Mouse (Mus musculus) erythroblast, embryonic 14.5 days (primary cell): ENCODE measurements around the gene Lpo. TPM values are rescaled to one million over a fixed set of nuclear protein-coding genes. Genes with fewer than 3 reads are reported as not detected.

Experiments used
- H3K27me3 ChIP-seq: 2 replicates; pipeline ENCODE4 v1.6.1; 2012; ENCODE audit warnings: inconsistent platforms; ENCODE audit not compliant: control insufficient read depth
- H3K36me3 ChIP-seq: 2 replicates; pipeline ENCODE4 v1.6.1; 2012; ENCODE audit warnings: mild to moderate bottlenecking, inconsistent platforms; ENCODE audit not compliant: control insufficient read depth
- H3K4me1 ChIP-seq: 2 replicates; pipeline ENCODE4 v1.6.1; 2012; ENCODE audit warnings: inconsistent platforms; ENCODE audit not compliant: control insufficient read depth
- H3K4me3 ChIP-seq: replicated peaks from 2 replicates; pipeline ENCODE3; 2012; ENCODE audit warnings: moderate library complexity, mild to moderate bottlenecking, inconsistent platforms
- H3K9me3 ChIP-seq: 2 replicates; pipeline ENCODE4 v1.6.1; 2012; ENCODE audit warnings: low read length, inconsistent platforms, mixed read lengths; ENCODE audit not compliant: control insufficient read depth
- GATA1 ChIP-seq: IDR thresholded peaks from 2 replicates; pipeline ENCODE4 v1.6.1; 2012; ENCODE audit warnings: low read length, inconsistent platforms, mixed read lengths
- TAL1 ChIP-seq: IDR thresholded peaks from 3 replicates; pipeline ENCODE4 v1.6.1; 2012; ENCODE audit warnings: low read length, inconsistent platforms, mixed read lengths
- polyA plus RNA-seq: library from polyadenylated mRNA; stranded (reverse); fragments of >175 nt; gene quantifications from 2 replicates; pipeline ENCODE4 v1.2.3, GENCODE M21; 2012

Lpo gene
- polyA plus RNA-seq, 1 experiment: not detected

DNA sequence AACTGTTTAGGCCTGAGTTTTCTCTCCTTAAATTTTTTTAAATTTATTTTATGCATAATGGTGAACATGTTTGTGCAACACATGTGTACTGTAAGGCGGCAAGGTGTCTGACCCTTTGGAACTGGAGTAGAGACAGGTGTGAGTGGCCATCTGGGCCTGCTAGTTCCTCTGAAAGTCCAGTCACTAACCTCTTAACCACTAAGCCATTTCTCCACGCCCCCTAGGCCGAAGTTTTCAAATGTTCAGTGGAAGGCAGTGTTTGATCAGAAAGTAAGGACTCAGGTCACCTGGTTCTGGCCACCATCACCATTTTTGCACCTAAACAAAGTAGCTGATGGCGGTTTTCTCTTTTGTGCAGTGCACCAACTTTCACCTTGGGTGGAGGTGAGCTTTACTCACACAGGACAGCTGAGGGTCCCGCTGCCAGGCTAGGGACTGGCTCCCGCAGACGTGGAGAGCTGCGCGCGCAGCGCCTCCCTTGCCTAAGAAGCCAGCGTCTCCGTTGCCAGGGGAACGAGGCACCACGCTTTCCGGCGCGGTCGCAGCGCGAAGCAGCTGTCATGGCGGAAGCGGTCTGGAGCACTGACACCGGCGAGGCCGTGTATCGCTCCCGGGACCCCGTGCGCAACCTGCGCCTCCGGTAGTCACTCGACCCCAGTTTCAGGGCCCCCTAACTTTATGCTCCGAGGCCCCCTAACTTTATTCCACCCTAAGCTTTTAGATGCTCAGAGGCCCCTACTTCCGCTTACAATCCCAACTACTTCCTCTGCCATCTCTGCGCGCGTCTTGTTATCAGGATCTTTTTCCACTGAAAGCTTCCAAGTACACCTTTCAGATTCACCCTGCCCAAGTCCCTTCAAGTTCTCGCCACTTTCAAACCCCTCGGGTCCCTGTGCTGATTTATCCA is 24.9 kb upstream of the Lpo start, which contains the start of gene Mks1:
TSS of gene Mks1 (plus strand) at position 526 of the 907 bp plus-strand sequence.
- TF ChIP-seq GATA1 (no peak), TAL1 (no peak)
- H3K4me3 ChIP-seq: peak within 1 kb of the TSS; percentile 71
- no peaks in the 10 kb centered on the region for H3K9me3 ChIP-seq
- no peaks in the 10 kb centered on the region for H3K27me3 ChIP-seq
- H3K4me1 ChIP-seq: peaks cover 12% of the 10 kb centered on the region
- no peaks in the 10 kb centered on the region for H3K36me3 ChIP-seq

DNA sequence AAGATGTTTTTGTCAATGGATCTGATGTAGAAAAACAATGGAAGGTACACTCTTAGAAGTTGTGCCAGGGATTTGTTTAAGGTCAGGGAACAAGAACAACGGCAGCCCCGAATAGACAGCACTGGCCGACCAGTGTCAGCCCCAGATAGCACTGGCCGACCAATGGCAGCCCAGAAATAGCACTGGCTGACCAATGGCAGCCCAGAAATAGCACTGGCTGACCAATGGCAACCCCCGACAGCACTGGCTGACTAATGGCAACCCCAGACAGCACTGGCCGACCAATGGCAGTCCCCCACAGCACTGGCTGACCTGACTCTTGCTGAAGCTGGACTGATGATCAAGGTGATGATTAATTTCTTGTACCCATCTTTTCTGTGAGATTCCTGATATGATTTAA is 19.8 kb upstream of the Lpo start:
- Histone ChIP-seq H3K27me3 (no peaks in the 10 kb centered on the region), H3K9me3 (no peaks in the 10 kb centered on the region), H3K4me1 (peaks cover 3% of the 10 kb centered on the region), H3K4me3 (no peak overlapping the region), H3K36me3 (no peaks in the 10 kb centered on the region)
- TF ChIP-seq TAL1 (no peak), GATA1 (no peak)

DNA sequence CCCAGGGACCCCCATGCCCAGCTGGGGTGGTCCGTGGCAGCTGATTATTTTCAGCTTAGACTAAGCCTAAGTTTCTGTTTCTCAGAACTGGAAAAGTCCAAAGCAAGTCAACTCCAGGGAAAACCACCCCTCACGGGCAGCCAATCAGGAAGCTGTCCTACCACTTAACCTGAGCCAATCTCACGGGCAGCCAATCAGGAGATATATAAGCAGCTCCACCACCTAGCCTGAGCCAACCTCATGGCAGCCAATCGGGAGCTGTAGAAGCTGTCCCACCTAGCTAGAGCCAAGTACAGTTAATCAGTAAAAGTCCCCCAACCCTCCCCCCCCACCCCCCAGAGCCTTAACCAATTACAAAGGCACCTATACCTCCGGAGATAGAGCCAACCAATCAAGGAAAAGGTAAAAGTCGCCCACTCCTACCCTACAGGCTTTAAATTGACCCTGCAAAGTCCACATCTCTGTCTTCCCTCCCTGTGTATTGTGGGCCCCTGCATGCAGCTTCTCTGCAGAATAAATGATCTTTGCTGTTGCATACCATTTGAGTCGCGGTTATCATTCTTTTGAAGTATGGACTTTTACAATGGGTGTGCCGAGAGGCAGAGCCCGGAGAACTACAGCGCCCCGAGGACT is 19.0 kb upstream of the Lpo start:
- H3K4me3 ChIP-seq: no peak overlapping the region
- no peaks in the 10 kb centered on the region for H3K4me1 ChIP-seq
- no peaks in the 10 kb centered on the region for H3K27me3 ChIP-seq
- no peaks in the 10 kb centered on the region for H3K9me3 ChIP-seq
- no peaks in the 10 kb centered on the region for H3K36me3 ChIP-seq
- TF ChIP-seq TAL1 (no peak), GATA1 (no peak)

DNA sequence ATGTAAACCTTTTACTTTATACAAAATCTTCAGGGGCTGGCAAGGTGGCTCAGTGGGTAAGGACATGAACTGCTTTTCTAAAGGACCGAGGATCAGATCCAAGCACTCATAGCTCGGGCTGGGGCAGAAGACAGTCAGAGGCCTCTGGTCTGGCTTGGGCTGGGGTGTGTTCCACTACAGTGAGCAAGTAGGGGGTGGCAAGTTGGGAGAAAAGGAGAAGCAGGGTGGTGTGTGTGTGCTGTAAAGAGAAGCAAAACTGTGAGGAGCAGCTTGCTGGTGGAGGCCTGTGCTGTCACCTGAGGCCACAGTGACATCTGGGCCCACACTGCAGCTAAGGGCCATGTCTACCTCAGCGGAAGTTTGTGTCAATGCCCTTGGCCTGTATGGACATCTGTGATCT is 13.3 kb upstream of the Lpo start:
- Histone ChIP-seq H3K9me3 (no peaks in the 10 kb centered on the region), H3K4me3 (no peak overlapping the region), H3K27me3 (no peaks in the 10 kb centered on the region), H3K36me3 (no peaks in the 10 kb centered on the region), H3K4me1 (no peaks in the 10 kb centered on the region)
- TF ChIP-seq TAL1 (no peak), GATA1 (no peak)

DNA sequence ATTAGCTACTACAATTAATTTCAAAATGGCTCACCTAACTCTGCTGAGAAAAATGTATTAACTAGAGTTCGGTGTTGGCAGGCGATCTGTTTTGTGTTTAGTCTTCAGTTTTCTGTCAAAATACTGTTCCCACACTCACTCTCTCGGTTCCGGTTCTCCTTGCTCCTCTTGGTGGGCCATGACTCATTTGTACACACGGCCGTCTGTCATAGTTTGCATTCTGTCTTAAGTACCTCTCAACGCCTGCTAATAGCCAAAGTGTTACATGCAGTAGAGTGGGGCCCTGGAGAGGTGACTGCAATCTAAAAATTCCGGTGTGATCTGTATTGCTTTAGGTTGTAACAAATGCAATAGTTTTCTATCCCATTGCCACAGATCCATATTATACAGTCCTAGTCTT is 12.6 kb upstream of the Lpo start:
- Histone ChIP-seq H3K4me1 (no peaks in the 10 kb centered on the region), H3K4me3 (no peak overlapping the region), H3K36me3 (no peaks in the 10 kb centered on the region), H3K27me3 (no peaks in the 10 kb centered on the region), H3K9me3 (no peaks in the 10 kb centered on the region)
- TF ChIP-seq TAL1: no peak
- no peak for TF ChIP-seq GATA1

DNA sequence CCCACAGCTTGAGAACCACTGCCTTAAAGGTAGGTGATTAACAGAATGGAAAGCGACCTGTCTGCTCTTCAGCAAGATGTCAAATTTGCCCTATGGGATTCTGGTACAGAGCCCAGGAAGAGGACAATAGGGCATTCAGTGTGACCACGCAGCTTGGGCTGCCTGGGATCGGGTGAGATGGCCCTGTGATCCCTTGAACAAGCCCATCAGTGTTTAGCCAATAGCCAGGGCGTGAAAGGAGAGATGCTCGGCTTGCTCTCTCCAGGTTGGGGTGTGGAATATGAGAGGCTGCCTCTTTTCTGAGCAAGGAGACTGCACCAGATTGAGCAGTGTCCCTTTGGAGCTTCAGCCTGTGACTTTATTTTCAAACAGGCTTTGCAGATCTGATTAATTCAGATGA is 6.6 kb downstream of the Lpo start:
- H3K4me3 ChIP-seq: no peak overlapping the region
- no peaks in the 10 kb centered on the region for H3K36me3 ChIP-seq
- H3K4me1 ChIP-seq: no peaks in the 10 kb centered on the region; the same call in 1 of the 2 replicates
- H3K27me3 ChIP-seq: peaks cover 10% of the 10 kb centered on the region
- TF ChIP-seq TAL1 (no peak), GATA1 (no peak)
- no peaks in the 10 kb centered on the region for H3K9me3 ChIP-seq

DNA sequence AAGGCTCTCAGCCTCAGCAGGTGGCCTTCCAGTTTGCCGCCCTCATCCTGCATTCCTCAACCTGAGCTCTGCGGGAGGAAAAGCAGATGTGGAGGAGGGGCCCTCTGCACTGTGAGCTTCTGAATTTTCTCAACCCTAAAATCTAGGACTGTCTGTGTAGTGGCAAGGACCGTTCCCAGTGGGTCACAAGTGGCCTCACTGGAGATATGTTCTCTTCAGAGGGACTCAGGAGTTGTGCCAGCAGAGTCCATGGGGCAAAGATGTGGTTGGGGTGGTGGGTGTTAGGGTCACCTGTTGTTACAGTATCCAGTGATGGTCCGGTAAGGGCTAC is 10.7 kb downstream of the Lpo start:
- no peak for TF ChIP-seq TAL1
- no peak for TF ChIP-seq GATA1
- Histone ChIP-seq H3K4me3 (no peak overlapping the region), H3K9me3 (no peaks in the 10 kb centered on the region), H3K36me3 (no peaks in the 10 kb centered on the region), H3K27me3 (peaks cover 8% of the 10 kb centered on the region), H3K4me1 (no peaks in the 10 kb centered on the region; the same call in 1 of the 2 replicates)

DNA sequence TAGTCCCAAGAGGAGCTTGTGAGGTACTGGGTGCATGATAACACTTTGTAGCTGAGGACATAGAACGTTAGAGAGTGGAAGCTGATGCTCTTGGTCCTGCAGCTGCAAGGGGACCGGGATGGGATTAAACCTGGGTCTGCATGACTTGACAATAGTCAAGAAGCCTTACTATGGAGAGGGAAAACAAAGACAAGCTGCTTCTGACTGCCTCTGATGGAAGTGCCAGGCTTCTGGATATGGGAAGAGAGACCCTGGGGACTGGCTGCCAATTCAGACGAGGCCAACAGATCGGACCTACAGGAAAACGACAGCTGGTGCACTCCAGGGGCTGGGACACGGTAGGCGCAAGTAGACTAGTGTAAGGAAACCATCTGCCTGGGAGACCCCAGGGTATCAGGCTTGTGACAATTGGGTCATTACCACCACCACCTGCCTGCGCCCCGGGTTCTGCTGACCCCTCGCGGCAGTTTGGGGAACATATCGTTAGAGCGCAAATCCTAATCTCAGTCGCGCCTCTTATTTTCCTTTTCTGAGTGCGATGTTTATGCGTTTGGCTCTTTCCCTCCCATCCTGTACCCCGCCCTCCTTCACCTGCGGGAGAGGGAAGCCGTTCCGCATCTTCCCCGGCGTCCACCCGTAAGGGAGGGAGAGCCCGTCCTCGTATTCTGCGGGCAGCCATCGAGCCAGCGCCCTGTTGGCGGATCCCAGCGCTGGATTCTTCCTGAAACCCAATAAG is 11.2 kb downstream of the Lpo start:
- Histone ChIP-seq H3K9me3 (no peaks in the 10 kb centered on the region), H3K27me3 (peaks cover 8% of the 10 kb centered on the region), H3K4me3 (no peak overlapping the region), H3K36me3 (no peaks in the 10 kb centered on the region), H3K4me1 (no peaks in the 10 kb centered on the region; the same call in 1 of the 2 replicates)
- TF ChIP-seq TAL1 (no peak), GATA1 (no peak)

DNA sequence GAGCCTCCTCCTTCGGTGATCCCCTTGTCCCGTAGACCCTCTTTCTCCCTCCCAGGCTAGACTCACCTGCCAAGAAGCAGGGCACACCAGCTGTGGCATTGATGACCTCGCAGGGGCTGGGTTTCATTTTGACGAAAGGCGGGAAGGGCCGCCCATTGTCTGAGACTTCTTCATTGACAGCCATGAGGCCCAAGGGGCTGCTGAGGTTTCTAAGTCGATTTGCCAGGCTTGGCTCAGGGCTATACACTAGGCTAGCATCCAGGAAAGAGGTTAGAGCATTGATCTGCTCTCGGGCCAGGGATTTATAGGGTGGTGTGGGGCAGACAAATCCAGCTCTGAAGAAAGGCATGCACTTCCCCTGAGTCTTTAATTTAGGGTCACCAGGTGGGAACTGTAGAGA is 13.3 kb downstream of the Lpo start:
- TF ChIP-seq TAL1 (no peak), GATA1 (no peak)
- H3K27me3 ChIP-seq: peaks cover 8% of the 10 kb centered on the region
- H3K36me3 ChIP-seq: no peaks in the 10 kb centered on the region
- H3K4me3 ChIP-seq: no peak overlapping the region
- H3K4me1 ChIP-seq: no peaks in the 10 kb centered on the region; the same call in 1 of the 2 replicates
- no peaks in the 10 kb centered on the region for H3K9me3 ChIP-seq
